Mouse (Mus musculus) limb, embryonic 11.5 days (tissue): ENCODE data around the gene Utrn. TPM values are rescaled to one million over a fixed set of nuclear protein-coding genes. Genes with fewer than 3 reads are reported as not detected.

Source experiments
- ATAC-seq: fragments of 200-750 bp; cut with Nextera tagmentation; 2 replicates; pipeline ENCODE4 v1.8.0; 2017; ENCODE audit warnings: low read depth; ENCODE audit not compliant: insufficient number of reproducible peaks, low FRiP score, low TSS enrichment
- DNase-seq: peaks from one replicate; pipeline ENCODE4 v3.0.0-alpha.2; 2015; ENCODE audit warnings: low spot score
- H3K27ac ChIP-seq: fragments of 300-500 bp; sonication (generic); replicated peaks from 2 replicates; pipeline ENCODE4 v1.5.1; 2014; ENCODE audit warnings: low read depth, mild to moderate bottlenecking, low read length
- H3K27me3 ChIP-seq: fragments of 300-500 bp; sonication (generic); 2 replicates; pipeline ENCODE4 v1.6.1; 2014; ENCODE audit warnings: mild to moderate bottlenecking, low read length, mixed read lengths; ENCODE audit not compliant: control insufficient read depth, insufficient read depth
- H3K36me3 ChIP-seq: fragments of 300-500 bp; sonication (generic); 2 replicates; pipeline ENCODE4 v1.6.1; 2014; ENCODE audit warnings: mild to moderate bottlenecking, low read length, moderate library complexity, mixed read lengths; ENCODE audit not compliant: control insufficient read depth, insufficient read depth
- H3K4me1 ChIP-seq: fragments of 300-500 bp; sonication (generic); 2 replicates; pipeline ENCODE4 v1.6.1; 2014; ENCODE audit warnings: low read length, mixed read lengths; ENCODE audit not compliant: control insufficient read depth, insufficient read depth
- H3K4me2 ChIP-seq: fragments of 300-500 bp; sonication (generic); 2 replicates; pipeline ENCODE4 v1.6.1; 2014; ENCODE audit warnings: low read depth, mild to moderate bottlenecking, moderate library complexity; ENCODE audit not compliant: severe bottlenecking
- H3K4me3 ChIP-seq: fragments of 300-500 bp; sonication (generic); 2 replicates; pipeline ENCODE4 v1.5.1; 2014; ENCODE audit warnings: low read depth, low read length
- H3K9ac ChIP-seq: fragments of 300-500 bp; sonication (generic); 2 replicates; pipeline ENCODE4 v1.6.1; 2014; ENCODE audit warnings: mild to moderate bottlenecking, low read length
- H3K9me3 ChIP-seq: fragments of 300-500 bp; sonication (generic); 2 replicates; pipeline ENCODE4 v1.6.1; 2016; ENCODE audit warnings: low read length; ENCODE audit not compliant: control insufficient read depth
- WGBS: fragments of 180-500 bp; shearing (Covaris S2); extraction: QIAGEN DNeasy Blood & Tissue Kit; methylation state at CpG from one replicate; pipeline ENCODE4 v1.1.7; 2014; 5-methylcytosine and 5-hydroxymethylcytosine counted together
- polyA plus RNA-seq: library from polyadenylated mRNA; unstranded; fragments of >200 nt; fragmentation: Nextera tagmentation; extraction: Ambion mirVana; gene quantifications from 2 replicates; pipeline ENCODE4 v1.2.1, GENCODE M21; 2014

Gene Utrn
- polyA plus RNA-seq, 1 experiment from 2014 or later: 41.0 TPM

GRCm38 (mm10) chr10:12534301-12534700 lies 334.9 kb downstream of the Utrn start:
- Histone ChIP-seq H3K4me1 (no peaks in the 10 kb centered on the region), H3K9me3 (no peaks in the 10 kb centered on the region), H3K4me3 (no peak overlapping the region), H3K27ac (no peak overlapping the region), H3K27me3 (no peaks in the 10 kb centered on the region), H3K9ac (no peak overlapping the region), H3K36me3 (no peaks in the 10 kb centered on the region), H3K4me2 (no peak overlapping the region)
- DNase-seq (no peak), ATAC-seq (no peak)
- 91% methylated on average over 3 of the region's 3 CpGs for WGBS

DNA sequence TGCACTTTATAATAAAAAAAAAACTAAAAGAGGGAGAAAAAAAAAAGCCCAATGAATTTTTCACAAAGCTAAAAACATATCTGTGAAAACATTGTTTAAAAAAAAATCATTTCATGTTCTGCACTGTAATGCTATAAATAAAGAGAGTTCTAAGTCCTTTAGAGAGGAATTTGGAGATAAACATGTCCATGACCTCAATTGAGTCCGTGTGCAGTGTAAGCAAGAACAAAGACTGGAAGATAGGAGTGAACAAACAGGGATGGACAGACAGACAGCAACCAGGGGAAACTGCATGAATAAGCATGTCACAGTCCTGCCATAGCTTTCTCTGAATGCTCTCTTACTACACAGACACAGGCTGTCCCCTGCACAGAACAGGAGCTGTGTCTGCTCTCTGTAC lies 347.1 kb downstream of the Utrn start:
- H3K9me3 ChIP-seq: no peaks in the 10 kb centered on the region
- no peak overlapping the region for H3K27ac ChIP-seq
- no peaks in the 10 kb centered on the region for H3K36me3 ChIP-seq
- DNase-seq: no peak
- H3K9ac ChIP-seq: no peak overlapping the region
- no peak for ATAC-seq
- no peak overlapping the region for H3K4me2 ChIP-seq
- no peaks in the 10 kb centered on the region for H3K4me1 ChIP-seq
- no peak overlapping the region for H3K4me3 ChIP-seq
- no peaks in the 10 kb centered on the region for H3K27me3 ChIP-seq
- 93% methylated on average over 1 of the region's 1 CpGs for WGBS

GRCm38 (mm10) chr10:12518162-12518561 lies 351.0 kb downstream of the Utrn start:
- ATAC-seq (no peak), DNase-seq (no peak)
- Histone ChIP-seq H3K27ac (no peak overlapping the region), H3K36me3 (no peaks in the 10 kb centered on the region), H3K4me1 (no peaks in the 10 kb centered on the region), H3K27me3 (no peaks in the 10 kb centered on the region), H3K9me3 (no peaks in the 10 kb centered on the region), H3K4me3 (no peak overlapping the region), H3K4me2 (no peak overlapping the region), H3K9ac (no peak overlapping the region)
- WGBS: 90% methylated on average over 3 of the region's 3 CpGs

DNA sequence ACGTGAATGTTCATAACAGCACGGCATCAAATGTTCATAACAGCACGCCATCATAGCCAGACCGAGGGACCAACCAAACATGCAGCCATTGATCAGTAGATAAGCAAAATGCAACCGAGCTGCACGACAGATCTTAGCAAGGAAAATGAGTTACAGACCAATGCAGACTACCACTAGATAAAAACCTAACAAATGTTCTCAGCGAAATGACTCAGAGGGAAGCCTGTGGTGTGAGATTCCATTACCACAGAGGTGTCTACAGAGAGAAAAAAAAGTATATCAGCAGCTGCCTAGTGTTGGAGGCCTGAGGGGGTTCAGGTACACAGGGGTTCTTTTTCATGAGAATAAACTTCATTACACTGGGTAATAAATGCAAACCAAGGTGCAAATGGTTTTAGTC lies 363.6 kb downstream of the Utrn start:
- Histone ChIP-seq H3K4me2 (no peak overlapping the region), H3K9ac (no peak overlapping the region), H3K9me3 (no peaks in the 10 kb centered on the region), H3K4me3 (no peak overlapping the region), H3K36me3 (no peaks in the 10 kb centered on the region), H3K27me3 (no peaks in the 10 kb centered on the region), H3K4me1 (0 out of 2 replicates have a peak, but pooled peaks cover 3% of the 10 kb centered on the region), H3K27ac (no peak overlapping the region)
- DNase-seq: no peak
- ATAC-seq: no peak
- 89% methylated on average over 7 of the region's 7 CpGs for WGBS

- Histone ChIP-seq H3K4me3 (no peak overlapping the region), H3K9me3 (no peaks in the 10 kb centered on the region), H3K36me3 (no peaks in the 10 kb centered on the region), H3K4me2 (no peak overlapping the region), H3K27me3 (no peaks in the 10 kb centered on the region), H3K4me1 (0 out of 2 replicates have a peak, but pooled peaks cover 3% of the 10 kb centered on the region), H3K9ac (no peak overlapping the region), H3K27ac (no peak overlapping the region)
- no peak for ATAC-seq
- 89% methylated on average over 5 of the region's 5 CpGs for WGBS
- DNase-seq: no peak
Observed at GRCm38 (mm10) chr10:12500489-12500888, 368.7 kb downstream of the Utrn start.

- no peak for ATAC-seq
- H3K9ac ChIP-seq: no peak overlapping the region
- no peaks in the 10 kb centered on the region for H3K36me3 ChIP-seq
- no peak for DNase-seq
- no peaks in the 10 kb centered on the region for H3K9me3 ChIP-seq
- H3K4me2 ChIP-seq: no peak overlapping the region
- 0 out of 2 replicates have a peak, but pooled peaks cover 3% of the 10 kb centered on the region for H3K4me1 ChIP-seq
- no peak overlapping the region for H3K27ac ChIP-seq
- no peak overlapping the region for H3K4me3 ChIP-seq
- no peaks in the 10 kb centered on the region for H3K27me3 ChIP-seq
- WGBS: 91% methylated on average over 8 of the region's 8 CpGs
Observed at GRCm38 (mm10) chr10:12497555-12497954, 371.6 kb downstream of the Utrn start.

- Histone ChIP-seq H3K9ac (no peak overlapping the region), H3K36me3 (no peaks in the 10 kb centered on the region), H3K4me2 (no peak overlapping the region), H3K27me3 (no peaks in the 10 kb centered on the region), H3K27ac (no peak overlapping the region), H3K4me3 (no peak overlapping the region), H3K4me1 (no peaks in the 10 kb centered on the region), H3K9me3 (no peaks in the 10 kb centered on the region)
- WGBS: 77% methylated on average over 4 of the region's 4 CpGs
- no peak for ATAC-seq
- no peak for DNase-seq
Observed at GRCm38 (mm10) chr10:12489551-12490177, 379.5 kb downstream of the Utrn start.

DNA sequence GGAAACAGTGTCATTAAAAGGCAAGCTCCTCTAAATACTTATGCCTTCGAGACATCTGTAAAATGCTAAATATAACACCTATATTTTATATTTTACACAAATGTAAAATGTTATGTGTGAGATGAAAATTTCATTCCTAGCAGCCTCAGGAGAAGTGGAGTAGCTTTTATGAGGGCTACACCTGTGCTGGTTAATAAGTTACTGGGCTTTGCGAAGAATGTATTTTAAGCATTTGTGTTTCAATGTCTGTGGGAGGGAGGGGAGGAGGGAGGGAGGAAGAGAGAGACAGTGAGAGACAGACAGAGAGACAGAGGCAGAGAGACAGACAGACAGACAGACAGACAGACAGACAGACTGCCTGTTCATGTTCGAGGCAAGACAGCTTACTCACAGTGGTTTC lies 380.6 kb downstream of the Utrn start:
- ATAC-seq: no peak
- 72% methylated on average over 3 of the region's 3 CpGs for WGBS

DNA sequence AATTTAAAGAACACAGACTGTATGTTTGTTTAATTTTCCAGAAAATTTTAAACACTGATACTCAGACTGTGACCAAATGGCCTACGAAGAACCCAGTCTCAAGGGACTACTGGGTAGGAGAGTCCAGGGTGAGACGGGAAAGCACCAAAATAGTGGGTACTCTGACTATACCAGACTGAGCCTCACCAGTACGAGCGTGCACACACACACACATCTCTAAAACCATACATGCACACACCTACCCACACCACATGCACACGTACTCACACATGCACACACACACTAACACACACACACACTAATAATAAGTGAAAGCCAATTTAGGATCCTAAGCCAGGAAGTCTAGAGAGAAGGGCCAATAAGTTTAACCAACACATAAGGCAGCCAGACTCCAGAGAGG lies 381.0 kb downstream of the Utrn start:
- H3K27me3 ChIP-seq: no peaks in the 10 kb centered on the region
- 91% methylated on average over 5 of the region's 5 CpGs for WGBS
- H3K27ac ChIP-seq: no peak overlapping the region
- DNase-seq: no peak
- H3K9ac ChIP-seq: no peak overlapping the region
- H3K4me1 ChIP-seq: no peaks in the 10 kb centered on the region
- H3K9me3 ChIP-seq: no peaks in the 10 kb centered on the region
- no peaks in the 10 kb centered on the region for H3K36me3 ChIP-seq
- H3K4me3 ChIP-seq: no peak overlapping the region
- H3K4me2 ChIP-seq: no peak overlapping the region
- ATAC-seq: no peak

More for the DNA sequence above, 380.6 kb downstream of the Utrn start:
- Histone ChIP-seq H3K4me3 (no peak overlapping the region), H3K27me3 (no peaks in the 10 kb centered on the region), H3K9me3 (no peaks in the 10 kb centered on the region), H3K9ac (no peak overlapping the region), H3K4me1 (no peaks in the 10 kb centered on the region), H3K27ac (no peak overlapping the region), H3K36me3 (no peaks in the 10 kb centered on the region), H3K4me2 (no peak overlapping the region)
- DNase-seq: no peak
